Mouse (Mus musculus): ENCODE data around the gene Tubg1. TPM values are rescaled to one million over a fixed set of nuclear protein-coding genes. Genes with fewer than 3 reads are reported as not detected.
"Not testable (repeated sequence)": the region's sequence is repeated elsewhere in the genome, so short reads cannot be mapped to it uniquely, and the experiment has no call there.

Gene Tubg1
- total RNA-seq, 2 experiments from 2014 or later = 42.7 to 51.9 TPM

GRCm38 (mm10) chr11:101134217-101134865 lies 14.6 kb downstream of the Tubg1 start:
- no peak for ATAC-seq (replicated peaks; ENCODE audit: low FRiP score, low TSS enrichment, poor library complexity, severe bottlenecking)

DNA sequence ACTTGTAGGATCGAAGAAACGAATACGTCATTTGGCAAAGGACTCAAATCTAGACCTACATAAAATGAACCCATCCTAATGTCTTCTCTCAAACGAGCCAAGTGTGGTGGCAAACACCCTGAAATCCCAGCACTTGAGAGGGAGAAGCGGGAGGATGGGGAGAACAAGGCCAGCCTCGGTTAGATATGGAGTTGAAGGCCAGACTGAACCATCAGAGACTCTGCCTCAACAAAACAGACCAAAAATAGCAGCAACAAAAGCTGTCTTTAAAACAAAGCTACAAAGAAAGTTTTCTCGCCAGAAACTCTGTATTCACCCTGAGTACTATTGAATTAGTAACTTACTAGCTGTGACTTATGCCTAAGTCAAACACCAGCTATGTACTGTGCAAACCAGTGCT lies 17.3 kb downstream of the Tubg1 start:
- ATAC-seq (replicated peaks; ENCODE audit: low FRiP score, low TSS enrichment, poor library complexity, severe bottlenecking) = no peak

DNA sequence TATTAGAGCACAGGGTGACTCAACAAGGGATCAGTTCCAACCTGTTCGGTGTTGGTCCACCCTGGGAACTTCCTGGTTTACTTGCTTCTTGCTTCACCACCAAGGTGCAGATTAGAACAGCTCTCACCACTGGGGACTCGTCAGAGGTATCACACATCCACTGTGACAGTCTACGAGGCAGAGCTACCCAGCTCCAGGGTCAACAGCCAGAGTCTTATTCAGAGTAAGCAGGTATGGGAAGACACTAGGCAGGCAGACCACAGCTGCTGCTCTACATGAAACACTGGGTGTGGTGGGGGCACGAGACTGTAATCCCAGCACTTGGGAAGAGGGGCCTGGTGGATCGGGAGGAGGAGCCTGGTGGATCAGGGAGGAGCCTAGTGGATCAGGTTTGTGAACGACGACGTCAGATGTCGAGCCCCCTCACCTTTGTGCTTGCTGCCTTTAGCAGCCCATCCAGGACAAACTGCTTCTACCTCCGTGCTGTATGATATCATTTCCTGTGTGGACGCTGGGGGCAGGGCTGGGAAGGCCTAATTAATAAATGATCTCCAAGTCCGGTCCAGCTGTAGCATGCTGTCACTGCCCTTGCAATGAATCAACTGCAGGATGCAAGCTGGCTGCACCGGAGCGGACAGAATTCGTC lies 18.9 kb downstream of the Tubg1 start:
- no peak for ATAC-seq (replicated peaks; ENCODE audit: low FRiP score, low TSS enrichment, poor library complexity, severe bottlenecking)

DNA sequence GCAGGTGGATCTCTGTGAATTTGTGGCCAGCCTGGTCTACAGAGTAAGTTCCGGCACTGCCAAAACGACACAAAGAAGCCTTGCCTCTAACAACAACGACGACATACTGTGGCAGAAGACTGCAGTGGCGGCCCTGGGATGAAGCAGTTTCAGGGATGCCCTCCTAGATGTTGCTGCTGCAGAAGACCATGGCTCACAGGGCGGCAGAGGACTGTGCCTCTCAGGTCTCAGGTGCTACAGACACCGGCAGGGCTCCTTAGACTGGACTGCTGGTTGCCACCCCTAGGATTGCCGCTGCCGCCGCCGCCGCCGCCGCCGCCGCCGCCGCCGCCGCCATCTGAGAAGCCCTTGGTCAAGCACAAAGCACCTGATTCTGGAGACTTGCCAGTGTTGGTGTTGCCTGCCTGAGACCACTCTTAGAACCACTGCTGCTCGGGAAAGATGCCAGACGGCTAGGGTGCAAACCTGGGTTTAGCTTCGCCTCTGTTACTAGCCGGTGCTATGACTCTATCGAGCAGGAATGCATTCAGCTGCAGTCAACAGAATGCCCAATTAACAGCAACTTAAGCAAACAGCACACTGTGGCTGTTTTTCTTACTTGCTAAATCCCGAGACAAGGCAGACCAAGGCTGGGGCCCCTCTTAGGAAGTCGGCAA lies 20.6 kb downstream of the Tubg1 start:
- ATAC-seq (replicated peaks; ENCODE audit: low FRiP score, low TSS enrichment, poor library complexity, severe bottlenecking) = no peak

GRCm38 (mm10) chr11:101141088-101141487 lies 21.4 kb downstream of the Tubg1 start:
- no peak for ATAC-seq (replicated peaks; ENCODE audit: low FRiP score, low TSS enrichment, poor library complexity, severe bottlenecking)

GRCm38 (mm10) chr11:101142215-101142967 lies 22.7 kb downstream of the Tubg1 start:
- no peak for ATAC-seq (replicated peaks; ENCODE audit: low FRiP score, low TSS enrichment, poor library complexity, severe bottlenecking)

GRCm38 (mm10) chr11:101143338-101144225 lies 23.8 kb downstream of the Tubg1 start:
- no peak for ATAC-seq (replicated peaks; ENCODE audit: low FRiP score, low TSS enrichment, poor library complexity, severe bottlenecking)

- ATAC-seq (replicated peaks; ENCODE audit: low FRiP score, low TSS enrichment, poor library complexity, severe bottlenecking) = no peak
Observed at GRCm38 (mm10) chr11:101146377-101146776, 26.6 kb downstream of the Tubg1 start.

DNA sequence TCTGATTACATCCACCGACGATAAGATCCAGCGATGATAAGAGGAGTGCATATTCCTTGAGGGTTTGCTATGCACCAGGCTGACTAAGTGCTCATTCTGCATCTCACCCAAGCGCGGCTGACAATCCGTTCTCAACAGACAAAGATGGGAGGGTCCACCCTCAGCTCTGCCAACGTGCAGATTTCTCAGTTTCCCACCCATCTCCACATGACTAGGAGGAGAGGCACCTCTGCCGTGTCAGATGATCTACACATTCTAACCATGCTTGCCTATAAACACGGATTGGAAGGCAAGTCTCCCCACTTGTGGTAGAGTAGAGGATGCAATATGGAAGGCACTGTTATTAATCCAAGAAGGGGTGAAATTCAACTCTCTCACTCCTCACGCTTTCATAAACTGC lies 29.0 kb downstream of the Tubg1 start:
- no peak for ATAC-seq (replicated peaks; ENCODE audit: low FRiP score, low TSS enrichment, poor library complexity, severe bottlenecking)

- ATAC-seq (replicated peaks; ENCODE audit: low FRiP score, low TSS enrichment, poor library complexity, severe bottlenecking) = 0 out of 2 replicates have a peak, but pooled peaks have one; percentile 10
Observed at GRCm38 (mm10) chr11:101149178-101150105, 29.7 kb downstream of the Tubg1 start.

DNA sequence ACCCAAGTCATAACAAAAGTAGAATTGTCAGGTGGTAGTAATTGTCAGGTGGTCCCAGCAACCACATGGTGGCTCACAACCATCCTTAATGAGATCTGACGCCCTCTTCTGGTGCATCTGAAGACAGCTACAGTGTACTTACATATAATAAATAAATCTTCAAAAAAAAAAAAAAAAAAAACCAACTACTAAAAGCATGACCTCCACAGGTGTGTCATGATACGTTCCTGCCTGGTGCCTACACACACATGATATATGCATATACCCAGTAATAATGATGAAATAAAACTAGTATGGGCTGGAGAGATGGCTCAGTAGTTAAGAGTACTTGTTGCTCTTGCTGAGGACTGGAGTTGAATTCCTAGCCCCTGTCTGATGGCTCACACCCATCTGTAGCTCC lies 31.3 kb downstream of the Tubg1 start:
- ATAC-seq (replicated peaks; ENCODE audit: low FRiP score, low TSS enrichment, poor library complexity, severe bottlenecking) = no peak

DNA sequence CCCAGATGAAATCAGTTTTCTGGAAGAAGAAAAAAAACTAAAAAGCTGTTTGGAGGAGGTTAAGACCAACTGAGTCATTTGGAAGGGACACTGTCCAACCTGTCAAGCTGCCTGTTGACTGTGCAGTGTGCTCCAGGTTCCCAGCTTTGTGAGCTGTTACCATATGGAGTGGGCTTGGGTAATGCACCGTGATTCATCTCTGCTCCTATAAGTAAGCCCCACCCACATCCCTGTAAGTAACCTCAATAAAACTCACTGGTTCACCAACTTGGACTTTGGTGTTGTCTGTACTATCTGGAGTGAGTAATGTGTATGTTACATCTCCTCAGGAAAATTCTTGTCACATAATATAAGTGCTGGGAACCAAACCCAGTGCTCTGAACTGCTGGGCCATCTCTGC lies 33.1 kb downstream of the Tubg1 start:
- no peak for ATAC-seq (replicated peaks; ENCODE audit: low FRiP score, low TSS enrichment, poor library complexity, severe bottlenecking)

- ATAC-seq (replicated peaks; ENCODE audit: low FRiP score, low TSS enrichment, poor library complexity, severe bottlenecking) = no peak
Observed at GRCm38 (mm10) chr11:101154648-101155047, 34.9 kb downstream of the Tubg1 start.

- ATAC-seq (replicated peaks; ENCODE audit: low FRiP score, low TSS enrichment, poor library complexity, severe bottlenecking) = no peak
Observed at GRCm38 (mm10) chr11:101155151-101155550, 35.4 kb downstream of the Tubg1 start.

DNA sequence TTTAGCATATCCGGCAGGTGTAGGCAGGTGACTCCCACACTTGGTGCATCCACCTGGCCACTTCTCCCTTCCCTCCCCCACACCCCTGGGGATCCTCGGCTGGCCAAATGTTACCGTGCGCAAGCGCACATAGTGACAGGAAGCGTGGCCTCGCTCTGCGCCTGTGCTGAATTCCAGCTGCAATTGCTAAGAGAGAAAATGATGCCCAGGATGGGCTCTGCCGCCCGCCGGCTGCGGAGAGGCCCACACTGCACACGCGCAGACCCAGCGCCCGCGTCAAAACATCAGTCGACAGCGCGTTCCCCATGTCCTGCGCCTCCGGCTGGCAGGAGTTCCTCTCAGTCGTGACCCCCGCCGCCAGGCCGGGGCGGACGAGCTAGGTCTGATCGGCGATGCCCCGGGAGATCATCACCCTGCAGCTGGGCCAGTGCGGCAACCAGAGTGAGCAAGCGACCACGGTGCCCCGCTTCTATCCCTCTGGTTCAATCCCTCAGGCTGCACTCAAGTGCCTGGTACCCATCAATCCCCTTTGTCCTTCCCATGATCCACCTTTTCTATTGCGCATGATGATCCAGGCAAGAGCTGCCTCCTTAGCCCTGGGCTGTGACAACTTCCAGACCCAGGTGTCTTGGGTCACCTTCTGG lies 36.1 kb downstream of the Tubg1 start, which contains the start of gene Tubg2:
Gene Tubg2 (plus strand): TSS at position 180 of the 644 bp plus-strand sequence.
- no peak for ATAC-seq (replicated peaks; ENCODE audit: low FRiP score, low TSS enrichment, poor library complexity, severe bottlenecking)

GRCm38 (mm10) chr11:101160151-101160550 lies 40.4 kb downstream of the Tubg1 start:
- not testable (repeated sequence) for ATAC-seq (replicated peaks; ENCODE audit: low FRiP score, low TSS enrichment, poor library complexity, severe bottlenecking)

DNA sequence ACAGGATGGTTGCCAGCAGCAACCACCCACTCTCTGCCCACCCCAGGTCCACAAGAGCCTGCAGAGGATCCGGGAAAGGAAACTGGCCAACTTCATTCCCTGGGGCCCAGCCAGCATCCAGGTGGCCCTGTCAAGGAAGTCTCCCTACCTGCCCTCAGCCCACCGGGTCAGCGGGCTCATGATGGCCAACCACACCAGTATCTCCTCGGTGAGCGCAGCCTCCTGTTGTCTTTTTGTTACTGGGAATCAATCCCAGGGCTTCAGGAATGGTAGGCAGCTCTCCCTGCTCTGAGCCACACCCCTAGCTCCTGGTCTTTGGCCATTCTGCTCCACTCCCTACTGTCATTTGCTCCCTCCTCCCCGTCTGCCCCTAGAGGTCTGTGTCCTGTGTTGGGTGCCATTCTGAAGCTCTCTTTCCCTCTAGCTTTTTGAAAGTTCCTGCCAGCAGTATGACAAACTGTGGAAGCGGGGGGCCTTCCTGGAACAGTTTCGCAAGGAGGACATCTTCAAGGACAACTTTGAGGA lies 41.3 kb downstream of the Tubg1 start:
- not testable (repeated sequence) for ATAC-seq (replicated peaks; ENCODE audit: low FRiP score, low TSS enrichment, poor library complexity, severe bottlenecking)
